Mouse (Mus musculus) right cerebral cortex, postnatal 10 days (tissue): ENCODE measurements around the gene Pdcd1lg2.

Source experiments
- DNase-seq, 2 experiments: peaks; one replicate each; pipeline ENCODE4 v3.0.0; 2021; ENCODE audit warnings: low spot score in 2 of 2

Gene Pdcd1lg2

DNA sequence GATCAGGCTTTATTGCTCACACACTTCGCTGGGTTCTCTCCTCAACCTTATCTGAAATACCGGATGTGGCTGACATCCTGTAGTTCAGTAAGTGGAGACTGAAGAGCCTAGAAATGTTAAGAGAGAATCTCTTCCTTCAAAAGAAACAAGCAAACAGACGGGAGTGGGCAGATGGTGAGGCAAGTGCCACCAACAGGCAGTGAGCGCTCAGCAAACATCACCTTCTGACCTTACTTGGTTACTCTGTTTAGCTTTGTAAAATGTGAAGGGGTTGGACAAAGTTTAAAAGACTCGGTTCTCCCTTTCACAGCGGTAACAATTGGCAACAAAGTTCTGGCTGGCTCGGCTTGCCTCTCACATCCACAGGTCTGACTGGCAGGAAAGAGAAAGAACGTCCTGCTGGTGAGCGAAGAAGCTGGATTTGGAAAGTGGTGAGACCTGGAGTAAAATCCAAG lies 8.0 kb downstream of the Pdcd1lg2 start:
- no peak for DNase-seq

- DNase-seq = no peak
These were observed 8.8 kb downstream of the Pdcd1lg2 start for GRCm38 (mm10) chr19:29419506-29419905.

DNA sequence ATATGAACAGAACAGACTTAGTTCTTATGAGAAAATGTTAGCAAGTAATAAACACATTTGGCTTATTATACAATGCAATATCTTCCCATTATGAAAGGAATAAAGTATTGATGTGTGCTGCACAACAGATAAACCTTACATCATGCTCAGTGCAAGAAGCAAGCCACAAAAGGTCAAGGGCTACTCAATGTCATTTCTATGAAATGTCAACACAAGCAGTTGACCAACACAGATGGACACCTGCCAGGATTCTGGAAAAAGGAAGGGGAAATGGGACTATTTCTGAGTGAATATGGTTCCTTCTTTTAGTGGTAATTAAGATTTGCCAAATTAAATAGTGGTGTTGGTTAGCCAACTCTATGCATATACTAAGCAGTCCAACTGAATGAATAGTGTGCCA lies 9.2 kb downstream of the Pdcd1lg2 start:
- no peak for DNase-seq

DNA sequence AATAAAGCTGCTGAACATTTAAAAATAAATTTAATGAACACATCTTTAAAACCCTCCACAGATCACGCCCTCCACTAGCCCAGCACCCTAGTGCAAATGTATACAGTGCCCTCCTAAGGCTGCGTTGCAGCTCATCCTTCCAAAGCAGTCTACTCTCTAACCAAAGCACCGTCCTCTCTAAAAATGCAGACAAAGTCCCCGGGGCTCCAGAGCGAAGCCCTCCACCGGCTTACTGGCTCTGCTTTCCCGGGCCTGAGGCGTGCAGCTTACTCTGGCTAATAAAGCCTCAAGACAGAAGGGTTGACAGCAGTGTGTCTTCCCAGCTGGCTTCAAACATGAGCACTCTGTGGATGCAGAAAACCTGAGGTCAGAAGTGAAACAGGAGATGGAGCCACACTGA lies 9.7 kb downstream of the Pdcd1lg2 start:
- no peak for DNase-seq

DNA sequence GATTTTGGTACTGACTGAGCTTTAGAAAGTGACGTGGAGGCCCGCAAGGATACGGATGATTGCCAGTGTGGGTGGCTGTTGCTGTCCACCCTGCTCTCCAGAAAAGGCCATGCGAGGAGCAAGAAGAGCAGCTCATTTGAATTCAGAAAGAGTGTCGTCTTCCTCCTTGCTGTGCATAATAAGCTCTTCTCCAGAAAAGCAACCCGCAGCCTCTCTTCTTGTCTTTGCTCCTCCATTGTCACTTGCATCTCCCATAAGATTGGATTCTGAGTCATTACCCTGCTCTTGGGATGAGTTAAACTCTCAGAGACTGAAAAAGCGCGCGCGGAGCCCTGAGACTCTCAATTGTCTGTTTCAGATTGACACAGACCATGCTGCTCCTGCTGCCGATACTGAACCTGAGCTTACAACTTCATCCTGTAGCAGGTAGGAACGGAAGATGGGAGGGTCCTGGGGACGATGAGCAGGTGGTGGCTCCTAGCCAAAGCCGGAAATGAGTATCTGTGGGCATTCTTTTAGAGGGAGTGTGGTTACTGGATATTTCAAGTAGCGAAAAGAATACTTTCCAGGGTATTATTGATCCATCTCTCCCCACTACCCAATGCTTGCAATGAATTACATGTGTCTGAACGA lies 11.4 kb downstream of the Pdcd1lg2 start:
- no peak for DNase-seq

DNA sequence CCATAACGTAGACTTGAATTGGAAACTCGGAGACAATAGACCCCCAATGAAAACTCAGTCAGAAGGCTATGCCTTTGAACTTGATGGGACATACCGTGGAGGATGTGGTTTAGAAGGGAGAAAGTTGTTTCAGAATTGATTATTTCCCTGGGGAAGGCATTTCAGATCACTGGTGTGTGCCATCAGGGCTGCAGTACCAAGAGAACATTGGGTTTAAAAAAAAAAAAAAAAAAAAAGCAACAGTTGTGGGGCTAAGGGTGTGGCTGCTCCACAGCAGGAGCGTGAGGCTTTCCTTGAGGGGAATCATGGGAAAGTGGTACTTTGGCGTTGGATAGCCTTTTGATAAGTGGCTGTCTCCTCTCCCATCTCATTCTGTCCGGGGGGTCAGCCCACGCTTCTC lies 12.1 kb downstream of the Pdcd1lg2 start:
- no peak for DNase-seq

DNA sequence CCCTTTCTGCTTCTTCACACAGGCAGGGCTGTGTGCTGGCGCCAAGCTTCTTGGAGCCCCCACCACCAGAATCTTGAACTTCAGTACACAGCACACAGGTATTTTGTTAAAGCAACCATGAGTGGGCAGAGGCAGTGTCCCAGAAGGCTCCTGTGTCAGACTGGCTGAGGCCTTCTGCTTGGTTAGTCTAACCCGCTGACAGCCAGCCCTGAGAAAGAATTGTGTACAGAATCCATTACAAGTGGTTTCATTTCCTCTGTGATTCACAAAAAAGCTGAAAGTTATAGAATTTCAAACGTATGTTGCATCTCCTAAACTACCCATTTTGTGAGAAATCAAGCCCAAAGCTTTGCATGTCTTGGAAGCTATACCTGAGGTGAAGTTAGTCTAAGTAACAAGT lies 19.8 kb downstream of the Pdcd1lg2 start:
- DNase-seq = no peak

- no peak for DNase-seq
These were observed 20.2 kb downstream of the Pdcd1lg2 start for GRCm38 (mm10) chr19:29430953-29431352.

DNA sequence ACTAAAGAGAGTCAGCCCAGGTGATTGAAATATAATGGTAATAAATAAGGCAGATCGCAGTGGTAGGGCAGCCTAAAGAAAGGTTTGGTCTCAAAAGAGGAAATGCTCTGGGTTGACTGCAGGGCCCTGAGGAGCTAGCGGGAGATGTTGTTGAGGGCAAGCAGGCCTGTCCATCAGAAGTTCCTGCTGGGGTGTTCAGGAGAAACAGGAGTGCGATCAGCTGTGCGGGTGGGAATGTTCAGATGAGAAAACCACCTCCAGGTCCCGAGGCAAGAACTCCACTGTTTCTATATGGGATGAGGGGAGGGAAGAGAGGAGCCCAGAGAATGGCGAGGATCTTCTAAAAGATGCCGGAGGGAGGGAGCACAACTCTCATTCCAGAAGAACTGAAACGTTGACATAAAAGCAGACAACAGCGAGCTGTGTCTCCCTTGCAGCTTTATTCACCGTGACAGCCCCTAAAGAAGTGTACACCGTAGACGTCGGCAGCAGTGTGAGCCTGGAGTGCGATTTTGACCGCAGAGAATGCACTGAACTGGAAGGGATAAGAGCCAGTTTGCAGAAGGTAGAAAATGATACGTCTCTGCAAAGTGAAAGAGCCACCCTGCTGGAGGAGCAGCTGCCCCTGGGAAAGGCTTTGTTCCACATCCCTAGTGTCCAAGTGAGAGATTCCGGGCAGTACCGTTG lies 26.2 kb downstream of the Pdcd1lg2 start:
- no peak for DNase-seq

DNA sequence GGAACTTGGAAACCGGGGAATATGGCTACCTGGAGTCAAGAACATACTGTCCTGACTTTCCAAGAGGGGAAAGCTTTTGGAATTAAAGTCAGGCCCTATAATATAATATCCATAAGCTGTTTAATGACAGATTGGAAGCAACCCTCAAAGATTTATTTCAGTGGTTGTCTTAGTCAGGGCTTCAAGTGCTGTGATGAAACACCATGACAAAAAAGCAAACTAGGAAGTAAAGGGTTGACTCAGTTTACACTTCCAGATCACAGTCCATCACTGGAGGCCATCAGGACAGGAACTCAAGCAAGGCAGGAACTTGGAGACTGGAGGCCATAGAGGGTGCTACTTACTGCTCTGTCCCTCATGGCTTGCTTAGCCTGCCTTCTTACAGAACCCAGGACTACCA lies 27.1 kb downstream of the Pdcd1lg2 start:
- DNase-seq = no peak

DNA sequence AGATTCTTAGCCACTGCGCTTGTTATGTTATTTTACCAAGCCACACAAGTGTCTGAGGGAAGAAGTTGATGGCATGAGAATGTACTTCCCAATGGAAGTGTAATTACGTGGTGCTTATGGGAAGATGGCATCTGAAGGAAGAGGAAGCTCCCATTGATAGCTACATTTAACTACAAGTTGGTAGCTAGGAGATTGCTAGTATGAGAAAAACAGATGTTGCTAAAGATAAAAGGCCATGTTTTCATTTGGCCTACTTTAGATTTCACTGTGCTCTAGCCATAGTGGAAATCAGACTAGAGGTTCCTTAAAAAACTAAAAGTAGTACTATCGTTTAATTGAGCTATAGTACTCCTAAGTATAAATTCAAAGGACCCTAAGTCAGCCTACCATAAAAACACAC lies 28.5 kb downstream of the Pdcd1lg2 start:
- DNase-seq = no peak

GRCm38 (mm10) chr19:29442492-29442891 lies 31.8 kb downstream of the Pdcd1lg2 start:
- DNase-seq = no peak

- no peak for DNase-seq
These were observed 33.6 kb downstream of the Pdcd1lg2 start for GRCm38 (mm10) chr19:29444364-29444763.

DNA sequence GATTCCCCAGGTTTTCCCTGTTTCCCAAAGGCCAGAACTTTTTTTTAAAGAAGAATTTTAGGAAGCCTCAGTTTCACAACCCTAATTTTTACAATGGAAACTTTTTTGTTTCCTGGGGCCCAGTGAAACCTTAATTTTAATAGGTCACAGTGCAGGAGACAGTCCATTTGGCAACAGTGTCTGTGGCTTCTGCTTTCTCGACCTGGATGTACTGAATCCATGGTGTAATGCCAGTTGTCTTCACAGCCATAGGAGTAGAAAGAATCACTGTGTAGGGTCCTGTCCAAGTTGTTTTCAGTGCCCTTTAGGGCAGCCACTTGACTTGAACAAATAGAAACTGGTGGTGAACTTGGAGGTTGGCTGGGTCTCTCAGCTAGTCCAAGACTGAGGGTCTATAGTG lies 37.7 kb downstream of the Pdcd1lg2 start:
- no peak for DNase-seq

GRCm38 (mm10) chr19:29450376-29450775 lies 39.7 kb downstream of the Pdcd1lg2 start:
- DNase-seq = peak in 1 of 2 experiments; percentile 28

- DNase-seq = no peak
These were observed 43.5 kb downstream of the Pdcd1lg2 start for GRCm38 (mm10) chr19:29454141-29454601.

- DNase-seq = no peak
These were observed 44.4 kb downstream of the Pdcd1lg2 start for GRCm38 (mm10) chr19:29455156-29455555.

- no peak for DNase-seq
These were observed 47.3 kb downstream of the Pdcd1lg2 start for GRCm38 (mm10) chr19:29457982-29458381.

GRCm38 (mm10) chr19:29462462-29462861 lies 51.7 kb downstream of the Pdcd1lg2 start:
- no peak for DNase-seq

DNA sequence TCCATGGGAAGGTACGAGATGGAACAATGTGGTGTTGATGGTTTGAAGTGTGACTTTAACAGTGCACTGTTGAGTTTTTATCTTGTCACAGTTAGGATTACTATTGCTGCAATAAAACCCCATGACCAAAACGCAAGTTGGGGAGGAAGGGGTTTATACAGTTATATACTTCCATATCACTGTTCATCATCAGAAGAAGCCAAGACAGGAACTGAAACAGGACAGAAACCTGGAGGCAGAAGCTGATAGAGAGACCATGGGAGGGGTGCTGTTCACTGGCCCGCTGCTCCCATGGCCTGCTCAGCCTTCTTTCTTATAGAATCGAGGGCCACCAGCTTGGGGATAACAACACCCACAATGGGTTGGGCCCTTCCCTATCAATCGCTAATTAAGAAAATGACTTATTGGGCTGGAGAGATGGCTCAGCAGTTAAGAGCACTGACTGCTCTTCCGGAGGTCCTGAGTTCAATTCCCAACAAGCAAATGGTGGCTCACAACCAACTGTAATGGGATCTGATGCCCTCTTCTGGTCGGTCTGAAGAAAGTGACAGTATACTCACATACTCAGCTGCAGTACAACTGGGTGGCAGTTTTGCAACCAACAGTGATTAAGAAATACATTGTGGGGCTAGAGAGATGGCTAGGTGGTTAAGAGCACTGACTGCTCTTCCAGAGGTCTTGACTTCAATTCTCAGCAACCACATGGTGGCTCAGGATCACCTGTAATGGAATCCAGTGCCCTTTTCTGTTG lies 53.1 kb downstream of the Pdcd1lg2 start:
- DNase-seq = no peak

GRCm38 (mm10) chr19:29466819-29467218 lies 56.1 kb downstream of the Pdcd1lg2 start:
- DNase-seq = no peak

- no peak for DNase-seq
These were observed 58.4 kb downstream of the Pdcd1lg2 start for GRCm38 (mm10) chr19:29468941-29469685.
